Mouse (Mus musculus): ENCODE results near the gene Atp7b.

DNA sequence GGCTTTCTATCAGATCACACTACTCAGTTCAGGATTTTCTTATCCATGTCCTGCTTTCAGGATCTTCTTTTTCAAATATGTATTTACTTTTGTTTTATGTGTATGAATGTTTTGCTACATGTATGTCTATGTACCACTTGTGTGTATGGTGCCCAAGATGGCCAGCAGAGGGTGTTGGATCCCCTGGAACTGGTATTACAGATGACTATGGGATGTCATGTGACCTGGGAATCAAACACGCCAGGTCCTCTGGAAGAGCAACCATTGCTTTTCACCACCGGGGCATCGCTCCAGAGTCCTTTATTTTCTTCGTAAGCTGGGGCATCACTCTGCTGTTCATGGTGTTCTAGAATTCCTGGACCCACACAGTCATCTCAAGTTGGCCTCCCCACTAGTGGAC, 29.1 kb upstream of the Atp7b start:
- TF ChIP-seq CTCF (IDR thresholded peaks at IDR 0.05; ENCODE audit: borderline replicate concordance, insufficient read depth, low read length) (no peak), POLR2A (IDR thresholded peaks at IDR 0.05; ENCODE audit: low read depth, low read length) (no peak)

All from embryonic fibroblast, embryonic 13.5 days (primary cell).